Comparison of ENCODE assay signal across 8 mouse cellular contexts in the genomic region with DNA sequence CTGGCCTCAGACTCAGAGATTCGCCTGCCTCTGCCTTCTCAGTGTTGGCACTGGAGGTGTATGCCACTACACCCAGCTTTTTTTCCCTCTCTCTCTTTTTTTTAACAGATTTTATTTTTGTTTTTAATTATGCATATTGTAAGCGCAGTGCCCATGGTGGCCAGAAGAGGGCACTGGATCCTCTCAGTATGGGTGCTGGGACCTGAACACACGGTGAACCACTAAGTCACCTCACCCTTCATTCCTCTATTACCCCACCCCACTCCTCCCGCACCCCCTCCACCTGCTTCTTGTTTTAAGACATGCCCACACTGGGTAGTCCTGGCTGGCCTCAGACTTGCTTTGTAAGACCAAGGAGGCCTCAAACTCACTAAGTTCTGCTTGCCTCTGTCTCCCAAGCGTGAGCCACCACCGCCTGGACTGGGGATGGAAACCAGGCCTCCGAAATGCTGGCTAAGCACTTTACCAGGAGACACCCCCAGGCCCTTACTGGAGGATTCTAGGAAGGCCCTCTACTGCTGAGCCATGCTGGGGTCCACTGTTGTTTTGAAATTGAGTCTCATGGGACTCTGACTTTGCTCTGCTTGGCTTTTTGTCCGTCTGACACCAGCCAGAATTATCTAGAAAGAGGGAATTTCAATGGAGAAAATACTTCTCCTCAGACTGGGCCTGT. TPM values are rescaled to one million over a fixed set of nuclear protein-coding genes. Genes with fewer than 3 reads are reported as not detected.
DNase-seq lines count a peak whose midpoint lies in the region; ATAC-seq and TF ChIP-seq lines count a peak whose summit lies in the region.

No protein-coding gene starts in this region.

- no peaks in the 10 kb centered on the region for H3K27me3 ChIP-seq in cerebellum, adult 2 months (ENCODE audit: control insufficient read depth, insufficient read depth, low read length)
- no peaks in the 10 kb centered on the region for H3K27me3 ChIP-seq in spleen, adult 2 months (ENCODE audit: control insufficient read depth, insufficient read depth, low read length)
- H3K27me3 ChIP-seq in kidney, embryonic 14.5 days (ENCODE audit: control insufficient read depth, insufficient read depth, low read length) = no peaks in the 10 kb centered on the region

- no peaks in the 10 kb centered on the region for H3K9me3 ChIP-seq in kidney, embryonic 14.5 days (ENCODE audit: control insufficient read depth, low read length)

- no peaks in the 10 kb centered on the region for H3K36me3 ChIP-seq in spleen, adult 2 months (ENCODE audit: control insufficient read depth, insufficient read depth, low read length)
- H3K36me3 ChIP-seq in kidney, embryonic 14.5 days (ENCODE audit: control insufficient read depth, insufficient read depth, low read length) = peaks cover 64% of the 10 kb centered on the region

- peak; percentile 83 for TF ChIP-seq CTCF in cerebellum, adult 2 months (IDR thresholded peaks at IDR 0.05; ENCODE audit: borderline replicate concordance, insufficient read depth, low read depth, low read length)
- peak; percentile 65; the same call in 1 of the 2 replicates for TF ChIP-seq CTCF in spleen, adult 2 months (IDR thresholded peaks at IDR 0.05; ENCODE audit: extremely low read depth, insufficient read depth, insufficient read length, insufficient replicate concordance)

- H3K9ac ChIP-seq in kidney, embryonic 14.5 days (ENCODE audit: low read depth, low read length) = no peak overlapping the region

- peak in 1 of 2 experiments; percentile 38 for DNase-seq in cerebellum, adult 2 months
- DNase-seq in cerebellum, adult 11 months = no peak
- peak in 1 of 2 experiments; percentile 12 for DNase-seq in spleen, adult 2 months (ENCODE audit: low read depth in 1 of 2, low spot score in 2 of 2)
- DNase-seq in spleen, postnatal 36 days (ENCODE audit: low spot score in 2 of 2) = no peak
- DNase-seq in embryo, embryonic 11 days = peak; percentile 59
- peak; percentile 12 to 37 for DNase-seq in thymus, postnatal 10 days (ENCODE audit: low spot score in 2 of 2)

- 60% methylated on average over 8 of the region's 8 CpGs for WGBS in cerebellum, adult 2 months
- 55% methylated on average over 8 of the region's 8 CpGs for WGBS in spleen, adult 2 months
- 66% methylated on average over 8 of the region's 8 CpGs for WGBS in kidney, embryonic 14.5 days

- ATAC-seq in kidney, embryonic 14.5 days (ENCODE audit: low FRiP score, low TSS enrichment) = peak; percentile 44; the same call in 1 of the 2 replicates
- peak; percentile 54; the same call in 1 of the 2 replicates for ATAC-seq in megakaryocyte-erythroid progenitor cell, adult 5-6 weeks (replicated peaks; ENCODE audit: low FRiP score, low TSS enrichment, poor library complexity, severe bottlenecking)

- no peak overlapping the region for H3K27ac ChIP-seq in cerebellum, adult 2 months (ENCODE audit: insufficient read depth, low read length)
- H3K27ac ChIP-seq in spleen, adult 2 months (ENCODE audit: insufficient read depth, low read length) = no peak overlapping the region
- no peak overlapping the region for H3K27ac ChIP-seq in kidney, embryonic 14.5 days (ENCODE audit: low read depth, low read length)

- H3K4me3 ChIP-seq in cerebellum, adult 2 months (replicated peaks; ENCODE audit: insufficient read depth, low read depth, low read length) = no peak overlapping the region
- H3K4me3 ChIP-seq in spleen, adult 2 months (ENCODE audit: extremely low read depth, insufficient read depth, insufficient read length) = no peak overlapping the region
- H3K4me3 ChIP-seq in kidney, embryonic 14.5 days (ENCODE audit: low read length) = no peak overlapping the region

- no peaks in the 10 kb centered on the region for H3K4me1 ChIP-seq in cerebellum, adult 2 months (ENCODE audit: control insufficient read depth, insufficient read depth, low read length)
- H3K4me1 ChIP-seq in spleen, adult 2 months (ENCODE audit: control insufficient read depth, insufficient read depth, insufficient read length) = no peaks in the 10 kb centered on the region
- H3K4me1 ChIP-seq in kidney, embryonic 14.5 days (ENCODE audit: control insufficient read depth, insufficient read depth, low read length) = no peaks in the 10 kb centered on the region

- no peak overlapping the region for H3K4me2 ChIP-seq in kidney, embryonic 14.5 days (replicated peaks; ENCODE audit: low read depth, low read length)

- TF ChIP-seq POLR2A in cerebellum, adult 2 months (IDR thresholded peaks at IDR 0.05; ENCODE audit: borderline replicate concordance, insufficient read depth, low read length) = no peak
- no peak for TF ChIP-seq POLR2A in spleen, adult 2 months (IDR thresholded peaks at IDR 0.05; ENCODE audit: low read depth, low read length)

RNA-seq across cellular contexts. Expression of a gene that starts 4.9 kb away (rescaled TPM):
- not detected in 2 replicates for polyA plus RNA-seq in cerebellum, adult 2 months (2012; rRNA removed)
- 0.60 and 1.3 TPM in 2 replicates for polyA plus RNA-seq in spleen, adult 2 months (2012; rRNA removed)
- polyA plus RNA-seq in kidney, embryonic 14.5 days (2014; fragmentation: Nextera tagmentation; extraction: Ambion mirVana) = 2.6 and 3.4 TPM in 2 replicates
- not detected in 2 replicates for total RNA-seq in megakaryocyte-erythroid progenitor cell, adult 5-6 weeks (2014; fragmentation: Nextera tagmentation)
- total RNA-seq in megakaryocyte-erythroid progenitor cell, adult 5-6 weeks (2017) = not detected in 2 replicates

RNA-seq across cellular contexts. Expression of a gene that starts 12.2 kb away (rescaled TPM):
- 39.3 and 41.4 TPM in 2 replicates for polyA plus RNA-seq in cerebellum, adult 2 months (2012; rRNA removed)
- polyA plus RNA-seq in spleen, adult 2 months (2012; rRNA removed) = 43.3 and 47.6 TPM in 2 replicates
- polyA plus RNA-seq in kidney, embryonic 14.5 days (2014; fragmentation: Nextera tagmentation; extraction: Ambion mirVana) = 31.9 and 39.7 TPM in 2 replicates
- 0.37 and 0.57 TPM in 2 replicates for total RNA-seq in megakaryocyte-erythroid progenitor cell, adult 5-6 weeks (2014; fragmentation: Nextera tagmentation)
- total RNA-seq in megakaryocyte-erythroid progenitor cell, adult 5-6 weeks (2017) = 0.15 and 0.23 TPM in 2 replicates

RNA-seq across cellular contexts. Expression of a gene that starts 41.7 kb away (rescaled TPM):
- polyA plus RNA-seq in cerebellum, adult 2 months (2012; rRNA removed) = 44.7 and 50.6 TPM in 2 replicates
- 15.4 and 19.8 TPM in 2 replicates for polyA plus RNA-seq in spleen, adult 2 months (2012; rRNA removed)
- 9.4 and 14.3 TPM in 2 replicates for polyA plus RNA-seq in kidney, embryonic 14.5 days (2014; fragmentation: Nextera tagmentation; extraction: Ambion mirVana)
- 0.61 TPM in 1 of 2 replicates, not detected in the other for total RNA-seq in megakaryocyte-erythroid progenitor cell, adult 5-6 weeks (2014; fragmentation: Nextera tagmentation)
- 0.23 TPM in 1 of 2 replicates, not detected in the other for total RNA-seq in megakaryocyte-erythroid progenitor cell, adult 5-6 weeks (2017)

Comparison
In these comparisons a context has a peak if more than half of its experiments do, and no peak if none do; other contexts are left out.
1. DNase-seq: peak in embryo, embryonic 11 days (single experiment) and thymus, postnatal 10 days (2 of 2); none in cerebellum, adult 11 months (single experiment) and spleen, postnatal 36 days (0 of 2).